Mouse (Mus musculus): ENCODE results near the gene Tomm20l.
A peak's percentile ranks its signal among the peaks of the same experiment; 100 is the strongest.

- TF ChIP-seq CTCF (IDR thresholded peaks at IDR 0.05; ENCODE audit: low read depth): peak; percentile 42
- no peak for TF ChIP-seq EP300 (IDR thresholded peaks at IDR 0.05; ENCODE audit: low read depth)
Observed at GRCm38 (mm10) chr12:71073113-71073730, 38.0 kb upstream of the Tomm20l start.

All from heart, postnatal 0 days (tissue).